ENCODE assay signal across 10 mouse cellular contexts in genomic region chr15:97851011-97851410, GRCm38 (mm10). TPM values are rescaled to one million over a fixed set of nuclear protein-coding genes. Genes with fewer than 3 reads are reported as not detected.
"Had no signal": no experiment of that assay in that cellular context is flagged by ENCODE, and none has a peak within 500 bp of the region (broad histone marks: within the 10 kb centered on the region; RNA-seq: fewer than 3 reads in every experiment).

No protein-coding gene starts in this region.

- H3K36me3 ChIP-seq: kidney, embryonic 15.5 days; limb, embryonic 10.5 days; midbrain, embryonic 10.5 days; neural tube, embryonic 12.5 days had no signal

- H3K4me2 ChIP-seq: kidney, embryonic 15.5 days; neural tube, embryonic 12.5 days had no signal

- H3K9ac ChIP-seq: kidney, embryonic 15.5 days; neural tube, embryonic 12.5 days had no signal

- H3K4me1 ChIP-seq: neural tube, embryonic 12.5 days had no signal

- H3K4me3 ChIP-seq: kidney, embryonic 15.5 days; left cerebral cortex, adult 2 months; limb, embryonic 10.5 days; midbrain, embryonic 10.5 days; neural tube, embryonic 12.5 days had no signal

- H3K9me3 ChIP-seq: kidney, embryonic 15.5 days; limb, embryonic 10.5 days; midbrain, embryonic 10.5 days; neural tube, embryonic 12.5 days had no signal

- H3K27me3 ChIP-seq: kidney, embryonic 15.5 days; neural tube, embryonic 12.5 days had no signal

- DNase-seq: kidney, adult 18-20 months; right cerebral cortex, postnatal 4 days; spleen, adult 18-20 months; thymus, adult 18-20 months had no signal

- H3K27ac ChIP-seq: kidney, embryonic 15.5 days; left cerebral cortex, adult 2 months; limb, embryonic 10.5 days; midbrain, embryonic 10.5 days; neural tube, embryonic 12.5 days had no signal

RNA-seq across cellular contexts. Expression of gene Vdr, which starts 59.4 kb away (rescaled TPM):
- polyA plus RNA-seq: midbrain, embryonic 14.5 days had no signal
